Mouse (Mus musculus) liver, embryonic 12.5 days (tissue): ENCODE measurements around the gene Decr2. TPM values are rescaled to one million over a fixed set of nuclear protein-coding genes. Genes with fewer than 3 reads are reported as not detected.
"Not testable (repeated sequence)": the region's sequence is repeated elsewhere in the genome, so short reads cannot be mapped to it uniquely, and the experiment has no call there.

Source experiments
- ATAC-seq: fragments of 200-750 bp; cut with Nextera tagmentation; 2 replicates; pipeline ENCODE4 v1.8.0; 2017; ENCODE audit warnings: moderate number of reproducible peaks, mild to moderate bottlenecking, moderate library complexity
- H3K27ac ChIP-seq: fragments of 300-500 bp; sonication (generic); 2 replicates; pipeline ENCODE4 v1.5.1; 2016; ENCODE audit warnings: mild to moderate bottlenecking
- H3K27me3 ChIP-seq: fragments of 300-500 bp; sonication (generic); replicated peaks from 2 replicates; pipeline ENCODE4 v1.6.1; 2016; ENCODE audit warnings: mild to moderate bottlenecking, moderate library complexity
- H3K36me3 ChIP-seq: fragments of 300-500 bp; sonication (generic); 2 replicates; pipeline ENCODE4 v1.6.1; 2016; ENCODE audit warnings: mild to moderate bottlenecking, moderate library complexity
- H3K4me1 ChIP-seq: fragments of 300-500 bp; sonication (generic); 2 replicates; pipeline ENCODE4 v1.6.1; 2016
- H3K4me2 ChIP-seq: fragments of 300-500 bp; sonication (generic); 2 replicates; pipeline ENCODE4 v1.6.1; 2016; ENCODE audit warnings: mild to moderate bottlenecking, moderate library complexity
- H3K4me3 ChIP-seq: fragments of 300-500 bp; sonication (generic); 2 replicates; pipeline ENCODE4 v1.5.1; 2016; ENCODE audit warnings: mild to moderate bottlenecking, moderate library complexity
- H3K9ac ChIP-seq: fragments of 300-500 bp; sonication (generic); 2 replicates; pipeline ENCODE4 v1.6.1; 2016; ENCODE audit warnings: mild to moderate bottlenecking, moderate library complexity
- H3K9me3 ChIP-seq: fragments of 300-500 bp; sonication (generic); replicated peaks from 2 replicates; pipeline ENCODE4 v1.6.1; 2016; ENCODE audit warnings: mild to moderate bottlenecking, moderate library complexity
- WGBS: fragments of 180-500 bp; shearing (Covaris S2); methylation state at CpG from one replicate; pipeline ENCODE4 v1.1.7; 2016; ENCODE audit not compliant: insufficient replicate concordance; 5-methylcytosine and 5-hydroxymethylcytosine counted together
- polyA plus RNA-seq: library from polyadenylated mRNA; unstranded; fragments of >200 nt; fragmentation: Nextera tagmentation; extraction: Ambion mirVana; gene quantifications from 2 replicates; pipeline ENCODE4 v1.2.1, GENCODE M21; 2016

The Decr2 gene
- polyA plus RNA-seq, 1 experiment from 2014 or later = 12.0 TPM

- Histone ChIP-seq H3K4me3 (no peak overlapping the region), H3K27ac (no peak overlapping the region), H3K9ac (no peak overlapping the region), H3K36me3 (no peaks in the 10 kb centered on the region), H3K4me1 (peaks cover 17% of the 10 kb centered on the region), H3K27me3 (peaks cover 12% of the 10 kb centered on the region; the same call in 1 of the 2 replicates), H3K9me3 (no peaks in the 10 kb centered on the region), H3K4me2 (no peak overlapping the region)
- 69% methylated on average over 4 of the region's 4 CpGs for WGBS
- ATAC-seq = no peak
These were observed 38.1 kb downstream of the Decr2 start for GRCm38 (mm10) chr17:26052074-26052473.

GRCm38 (mm10) chr17:26048118-26048517 is 42.0 kb downstream of the Decr2 start:
- Histone ChIP-seq H3K27ac (no peak overlapping the region), H3K9me3 (no peaks in the 10 kb centered on the region), H3K4me3 (no peak overlapping the region), H3K36me3 (no peaks in the 10 kb centered on the region), H3K4me2 (no peak overlapping the region), H3K9ac (no peak overlapping the region), H3K27me3 (no peaks in the 10 kb centered on the region), H3K4me1 (0 out of 2 replicates have a peak, but pooled peaks cover 4% of the 10 kb centered on the region)
- 82% methylated on average over 8 of the region's 8 CpGs for WGBS
- ATAC-seq = no peak

- Histone ChIP-seq H3K4me2 (no peak overlapping the region), H3K27me3 (no peaks in the 10 kb centered on the region), H3K9ac (no peak overlapping the region), H3K4me3 (no peak overlapping the region), H3K4me1 (no peaks in the 10 kb centered on the region), H3K36me3 (no peaks in the 10 kb centered on the region), H3K27ac (no peak overlapping the region), H3K9me3 (no peaks in the 10 kb centered on the region)
- no peak for ATAC-seq
- 52% methylated on average over 10 of the region's 10 CpGs for WGBS
These were observed 43.7 kb downstream of the Decr2 start for GRCm38 (mm10) chr17:26046253-26046997.

- Histone ChIP-seq H3K9me3 (no peaks in the 10 kb centered on the region), H3K9ac (no peak overlapping the region), H3K4me2 (no peak overlapping the region), H3K36me3 (no peaks in the 10 kb centered on the region), H3K4me1 (no peaks in the 10 kb centered on the region), H3K27me3 (no peaks in the 10 kb centered on the region), H3K27ac (no peak overlapping the region), H3K4me3 (no peak overlapping the region)
- ATAC-seq = no peak
- 60% methylated on average over 4 of the region's 4 CpGs for WGBS
These were observed 44.9 kb downstream of the Decr2 start for GRCm38 (mm10) chr17:26045285-26045684.

GRCm38 (mm10) chr17:26043249-26043636 is 46.9 kb downstream of the Decr2 start:
- no peaks in the 10 kb centered on the region for H3K4me1 ChIP-seq
- H3K9me3 ChIP-seq = no peaks in the 10 kb centered on the region
- no peaks in the 10 kb centered on the region for H3K36me3 ChIP-seq
- 67% methylated on average over 5 of the region's 5 CpGs for WGBS
- H3K4me3 ChIP-seq = no peak overlapping the region
- H3K27ac ChIP-seq = no peak overlapping the region
- no peaks in the 10 kb centered on the region for H3K27me3 ChIP-seq
- H3K4me2 ChIP-seq = no peak overlapping the region
- no peak overlapping the region for H3K9ac ChIP-seq
- no peak for ATAC-seq

GRCm38 (mm10) chr17:26042599-26043248 is 47.4 kb downstream of the Decr2 start:
- no peak overlapping the region for H3K4me3 ChIP-seq
- 72% methylated on average over 10 of the region's 13 CpGs for WGBS
- H3K36me3 ChIP-seq = no peaks in the 10 kb centered on the region
- H3K27ac ChIP-seq = no peak overlapping the region
- H3K4me1 ChIP-seq = no peaks in the 10 kb centered on the region
- no peak overlapping the region for H3K9ac ChIP-seq
- ATAC-seq = no peak
- H3K9me3 ChIP-seq = no peaks in the 10 kb centered on the region
- no peak overlapping the region for H3K4me2 ChIP-seq
- H3K27me3 ChIP-seq = no peaks in the 10 kb centered on the region

- 40% methylated on average over 9 of the region's 9 CpGs for WGBS
- no peaks in the 10 kb centered on the region for H3K9me3 ChIP-seq
- H3K9ac ChIP-seq = no peak overlapping the region
- no peak for ATAC-seq
- H3K4me2 ChIP-seq = no peak overlapping the region
- H3K4me3 ChIP-seq = no peak overlapping the region
- no peak overlapping the region for H3K27ac ChIP-seq
- H3K4me1 ChIP-seq = no peaks in the 10 kb centered on the region
- H3K27me3 ChIP-seq = no peaks in the 10 kb centered on the region
- H3K36me3 ChIP-seq = no peaks in the 10 kb centered on the region
These were observed 48.9 kb downstream of the Decr2 start for GRCm38 (mm10) chr17:26041111-26041802.

GRCm38 (mm10) chr17:26040711-26041110 is 49.4 kb downstream of the Decr2 start:
- not testable (repeated sequence) for H3K9me3 ChIP-seq, H3K36me3 ChIP-seq, H3K27me3 ChIP-seq, H3K9ac ChIP-seq, H3K4me1 ChIP-seq, ATAC-seq, H3K27ac ChIP-seq, H3K4me2 ChIP-seq, H3K4me3 ChIP-seq
- WGBS = 74% methylated on average over 8 of the region's 8 CpGs

GRCm38 (mm10) chr17:26032037-26032436 is 58.1 kb downstream of the Decr2 start:
- Histone ChIP-seq H3K27ac (no peak overlapping the region), H3K9me3 (no peaks in the 10 kb centered on the region), H3K4me2 (no peak overlapping the region), H3K36me3 (no peaks in the 10 kb centered on the region), H3K4me3 (no peak overlapping the region), H3K4me1 (no peaks in the 10 kb centered on the region), H3K27me3 (no peaks in the 10 kb centered on the region), H3K9ac (no peak overlapping the region)
- no peak for ATAC-seq
- 57% methylated on average over 6 of the region's 6 CpGs for WGBS

GRCm38 (mm10) chr17:26031583-26031982 is 58.6 kb downstream of the Decr2 start:
- Histone ChIP-seq H3K27ac (no peak overlapping the region), H3K4me2 (no peak overlapping the region), H3K4me3 (no peak overlapping the region), H3K36me3 (no peaks in the 10 kb centered on the region), H3K27me3 (no peaks in the 10 kb centered on the region), H3K9ac (no peak overlapping the region), H3K4me1 (no peaks in the 10 kb centered on the region), H3K9me3 (no peaks in the 10 kb centered on the region)
- WGBS = 72% methylated on average over 5 of the region's 5 CpGs
- no peak for ATAC-seq
